Mouse (Mus musculus) liver (tissue): ENCODE measurements at regions not wholly inside any gene's neighbourhood (a gene's known extent, or its start where the extent isn't known, plus 50 kb on each side); places are given as distances from the start of the nearest gene placed in this dataset.

Experiments
- DNase-seq: peaks from one replicate; pipeline ENCODE4 v3.0.0-alpha.2; 2020; ENCODE audit warnings: mixed read lengths

DNA sequence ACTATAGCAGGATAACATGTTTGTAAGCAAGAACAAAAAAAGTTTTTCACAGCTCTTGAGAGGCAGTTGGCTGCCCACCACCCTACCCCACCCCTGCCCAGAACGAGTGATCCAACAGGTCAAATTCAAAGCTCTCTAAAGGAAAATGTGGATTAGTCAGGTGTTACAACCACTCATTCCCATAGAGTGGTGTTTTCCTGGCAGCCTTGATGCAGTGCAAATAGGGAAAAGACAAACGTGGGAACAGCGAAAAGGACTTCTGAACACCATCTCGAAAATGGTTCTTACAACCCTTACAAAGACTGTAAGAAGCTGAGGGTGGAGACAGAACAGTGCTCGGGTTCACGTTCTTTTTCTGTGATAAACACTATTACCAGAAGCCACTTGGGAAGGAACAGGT lies 523.8 kb downstream of the Gja1 start:
- DNase-seq: no peak

DNA sequence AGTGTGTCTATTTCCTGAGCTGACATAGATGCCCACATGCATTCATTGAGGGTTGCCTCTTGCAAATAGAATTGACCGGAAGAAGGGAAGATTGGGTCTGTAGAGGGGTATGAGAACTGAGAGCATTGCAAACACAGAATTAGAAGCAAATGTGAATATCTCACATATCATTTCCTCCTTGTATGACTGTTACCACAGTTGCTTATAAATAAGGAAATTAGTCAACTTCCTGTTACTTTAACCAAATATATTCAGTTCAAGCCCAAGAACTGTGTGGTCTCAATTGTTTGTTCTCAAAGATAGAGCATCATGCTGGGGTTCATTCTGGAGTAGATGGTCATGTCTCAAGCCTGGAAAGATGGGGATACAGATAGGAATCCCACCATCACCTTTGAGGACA lies 535.6 kb downstream of the Gja1 start:
- no peak for DNase-seq

DNA sequence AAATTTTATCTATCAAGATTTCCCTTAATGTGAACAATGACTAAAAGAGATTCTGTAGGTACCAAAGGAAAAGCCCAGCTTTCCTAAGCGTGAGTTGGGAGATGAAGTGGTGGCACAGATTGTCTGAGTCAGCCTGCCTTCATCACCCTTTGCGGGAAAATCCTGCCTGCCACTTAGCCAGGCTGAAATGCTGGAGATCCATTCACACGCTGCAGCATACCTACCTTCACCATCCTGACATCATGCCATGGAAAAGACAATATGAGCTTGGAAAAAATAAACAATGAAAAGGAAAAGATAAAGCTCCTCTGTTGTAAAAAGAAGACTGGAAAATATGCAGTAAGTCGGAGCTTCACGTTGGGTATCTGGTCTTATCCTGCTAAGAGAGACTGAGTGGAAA lies 537.0 kb downstream of the Gja1 start:
- no peak for DNase-seq

DNA sequence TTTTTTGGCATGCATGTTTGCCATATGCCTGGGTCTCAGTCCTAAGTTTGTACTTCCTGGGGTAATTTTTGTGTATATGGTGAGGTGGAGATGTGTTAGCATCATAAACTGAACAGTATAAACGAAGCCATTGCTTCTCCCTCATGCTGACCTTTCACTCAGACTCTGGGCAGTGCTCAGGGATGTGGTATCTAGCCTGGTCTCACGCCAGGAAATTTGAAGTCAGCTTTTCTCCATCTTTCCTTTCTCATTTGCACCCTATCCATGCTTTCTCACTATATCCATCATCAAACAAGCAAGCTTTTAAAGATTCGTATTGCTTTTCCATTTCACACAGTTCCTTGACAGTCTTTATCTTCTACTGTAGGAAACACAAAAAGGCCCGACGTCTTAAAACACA lies 541.3 kb downstream of the Gja1 start:
- no peak for DNase-seq

DNA sequence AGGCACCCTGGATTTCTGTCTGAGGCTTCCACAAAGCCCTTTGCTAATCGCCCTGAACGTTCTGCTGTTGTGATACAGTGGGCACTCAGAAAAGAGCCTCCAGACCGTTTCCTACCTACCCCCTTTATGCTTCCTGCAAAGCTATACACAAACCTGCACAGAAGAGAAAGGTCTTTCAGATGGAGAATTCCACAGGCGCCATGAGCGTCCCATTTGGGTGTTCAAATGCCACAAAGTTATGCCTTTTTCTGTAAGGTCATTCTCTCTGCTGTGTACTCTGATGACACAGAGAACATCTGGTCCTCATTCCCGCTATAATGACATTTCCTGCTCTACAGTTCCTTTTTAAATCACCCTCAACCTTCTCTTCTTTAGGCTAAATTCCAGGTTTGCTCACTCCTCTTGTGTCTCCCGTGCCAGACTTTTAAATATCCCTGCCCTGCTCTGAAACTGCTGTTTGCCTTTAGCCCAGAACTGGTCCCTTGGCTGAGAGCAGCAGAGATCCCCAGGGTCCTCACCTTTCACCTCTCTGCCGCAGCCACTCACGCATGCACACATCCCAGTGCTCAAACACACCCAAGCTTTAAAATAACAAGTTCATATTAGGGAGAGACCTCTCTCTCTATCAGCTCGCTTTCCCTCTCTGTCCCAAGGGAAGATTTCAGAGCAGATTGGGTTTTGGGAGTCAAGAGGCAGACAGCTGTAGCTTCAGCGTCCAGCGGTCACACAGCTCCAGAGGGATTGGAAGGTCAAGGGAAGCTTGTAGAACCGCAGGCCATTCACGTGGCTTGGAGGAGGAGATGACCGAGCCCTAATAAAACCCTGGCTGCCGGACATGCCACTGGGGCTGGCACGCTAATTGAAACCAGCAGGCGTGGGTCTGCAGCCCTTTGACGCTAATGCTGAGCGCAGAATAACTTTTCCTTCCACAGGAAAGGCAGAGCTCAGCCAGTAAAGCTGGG lies 543.9 kb downstream of the Gja1 start:
- peak; percentile 3 for DNase-seq

DNA sequence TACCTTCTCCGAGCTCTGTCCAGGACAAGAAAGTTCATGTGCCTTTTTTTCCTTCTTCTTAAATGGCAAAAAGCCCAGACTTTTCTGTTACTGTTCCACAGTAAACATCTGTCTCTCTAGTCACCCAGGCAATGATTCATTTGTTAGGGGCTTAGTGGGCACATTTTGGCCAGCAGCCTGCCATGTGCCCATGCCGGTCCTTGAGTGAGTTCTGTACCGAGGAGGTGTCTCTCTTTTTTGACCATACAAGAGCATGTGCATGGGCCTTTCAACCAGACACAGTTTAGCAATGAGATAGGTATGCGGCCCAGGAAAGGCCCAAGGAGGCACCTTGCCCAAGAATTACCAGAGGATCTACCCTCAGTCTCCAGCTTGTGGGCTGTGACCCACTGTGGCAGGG lies 551.0 kb upstream of the Hsf2 start:
- no peak for DNase-seq

DNA sequence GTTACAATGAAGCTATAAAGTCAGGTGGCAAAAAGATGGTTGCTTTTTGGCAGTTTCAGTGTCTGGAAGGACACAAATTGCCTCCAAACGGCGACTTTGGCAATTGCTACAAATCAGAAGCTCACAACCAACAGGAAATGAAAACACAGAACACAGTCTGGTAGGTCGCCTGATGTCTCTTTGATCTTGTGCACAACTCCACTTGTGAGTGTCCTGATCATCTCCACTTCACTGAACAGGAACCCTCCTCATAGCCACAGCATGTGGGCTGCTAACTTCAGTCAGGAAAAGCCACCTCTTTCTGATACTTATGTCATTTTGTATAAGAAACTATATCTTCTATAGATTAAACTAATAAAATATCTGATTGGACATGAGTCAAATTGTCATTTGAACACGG lies 544.2 kb upstream of the Hsf2 start:
- DNase-seq: no peak

DNA sequence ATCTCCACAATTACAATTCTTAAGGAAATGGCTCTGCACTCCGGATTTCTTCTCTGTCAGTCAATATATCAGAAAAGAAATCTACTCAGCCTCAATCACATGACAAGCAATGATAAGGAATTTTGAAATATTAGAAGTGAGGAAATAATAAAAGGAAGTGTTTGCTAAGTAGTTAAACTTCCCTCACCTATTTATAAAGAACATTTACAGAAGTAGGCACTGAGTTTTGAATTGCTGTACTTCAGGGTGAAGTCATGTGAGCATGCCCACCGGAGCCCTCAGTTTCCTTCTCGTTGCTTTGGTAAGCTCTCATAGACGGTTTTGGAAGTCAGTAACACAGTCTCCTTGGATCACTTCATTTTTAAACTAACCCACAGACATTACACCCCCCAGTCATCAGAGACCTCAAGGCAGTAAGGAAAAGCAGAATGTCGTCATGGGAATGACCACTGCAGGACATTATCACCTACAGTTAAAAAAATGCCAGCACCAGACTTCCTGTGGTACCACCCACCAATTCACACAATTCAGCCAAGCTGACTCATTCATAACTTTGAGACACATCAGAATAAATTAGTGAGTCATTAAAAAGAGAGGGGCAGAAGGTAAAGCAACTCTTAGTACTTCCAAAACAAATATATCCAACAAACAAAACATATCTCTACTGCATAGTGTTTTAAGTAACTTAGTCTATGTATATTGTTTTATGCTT lies 541.6 kb upstream of the Hsf2 start:
- no peak for DNase-seq

DNA sequence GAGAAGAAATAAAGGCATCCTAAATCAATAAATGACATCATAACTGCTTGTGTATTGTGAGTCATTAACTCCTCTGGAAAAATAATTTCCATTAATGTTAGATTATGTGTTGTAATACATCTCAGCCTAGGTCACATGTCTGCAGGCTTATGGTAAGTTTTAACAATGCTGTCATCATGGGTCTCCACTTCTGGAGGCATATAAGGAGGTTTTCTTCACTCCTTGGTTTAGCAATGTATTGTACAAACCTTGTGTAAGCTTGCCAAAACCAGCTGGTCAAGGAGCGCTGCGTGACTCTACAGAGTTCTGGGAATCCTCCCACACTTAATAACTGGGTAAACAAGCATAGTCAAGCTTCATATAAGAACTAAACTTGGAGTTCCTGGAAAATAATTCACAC lies 529.5 kb upstream of the Hsf2 start:
- DNase-seq: no peak

DNA sequence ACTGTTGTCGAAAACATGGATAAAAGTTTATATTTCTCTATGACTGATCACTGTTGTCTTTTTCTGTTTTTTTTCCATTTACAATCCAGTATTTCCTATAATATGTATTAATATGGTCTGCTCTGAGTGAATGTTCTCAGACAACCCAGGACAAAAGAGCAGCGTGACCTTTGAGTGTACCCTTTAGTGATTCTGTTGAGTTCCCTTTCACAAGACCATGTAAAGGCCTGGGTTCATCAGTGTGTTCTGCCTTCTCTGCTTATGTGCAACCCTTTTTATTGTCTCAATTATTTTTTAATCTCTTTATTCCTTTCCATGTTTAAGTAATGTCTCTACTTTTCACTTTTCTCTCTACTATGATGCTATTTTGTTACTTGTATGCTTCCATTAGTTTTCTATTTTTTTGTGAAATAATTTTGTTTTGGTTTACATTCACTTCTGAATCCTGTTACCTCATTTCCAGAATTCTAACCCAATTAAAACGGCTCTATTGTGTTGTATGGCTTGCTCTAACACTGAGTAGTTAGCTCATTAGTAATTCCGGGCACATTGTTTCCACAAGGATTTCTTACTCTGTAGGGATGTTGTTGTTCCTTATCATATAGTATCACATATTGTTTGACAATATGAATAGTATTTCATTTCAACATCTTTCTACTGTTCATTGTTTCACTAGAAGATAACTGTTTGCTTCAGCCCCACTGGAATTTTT lies 523.9 kb upstream of the Hsf2 start:
- DNase-seq: no peak

DNA sequence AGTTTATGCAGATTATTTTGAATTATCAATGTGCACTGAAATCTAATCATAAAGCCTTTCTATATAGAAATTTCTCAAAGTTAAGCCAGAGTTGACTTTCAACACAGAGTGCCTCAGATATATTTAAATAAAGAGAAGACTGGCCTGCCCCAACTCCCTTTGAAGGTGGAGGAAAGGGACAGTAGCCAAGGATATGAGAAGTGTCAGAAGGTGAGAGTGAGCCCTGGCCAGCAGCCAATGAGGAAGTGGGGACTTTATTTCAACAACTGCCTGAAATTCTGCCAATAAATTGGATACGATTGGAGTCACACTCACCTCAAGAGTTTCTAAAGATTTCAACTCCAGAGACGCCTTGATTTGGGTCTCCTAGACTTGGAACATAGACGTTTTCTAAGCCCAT lies 523.0 kb upstream of the Hsf2 start:
- DNase-seq: no peak

DNA sequence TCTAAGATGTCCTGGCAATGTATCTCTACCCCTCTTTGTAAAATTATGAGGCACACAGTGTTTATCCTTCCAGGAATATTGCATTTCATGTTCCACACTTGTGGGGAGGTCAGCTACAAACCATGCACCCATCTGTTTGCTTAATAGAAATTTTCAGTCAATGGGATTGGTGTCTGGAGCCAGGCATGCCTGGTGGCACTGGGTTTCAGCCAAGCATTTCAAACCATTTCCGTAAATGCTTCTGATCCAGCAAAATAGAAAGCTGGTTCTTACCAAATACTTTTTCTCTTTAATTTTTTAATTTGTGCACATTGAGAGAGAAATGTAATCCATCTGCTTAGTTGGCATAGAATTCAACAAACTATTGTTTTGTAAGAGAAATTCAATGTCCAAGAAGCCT lies 517.3 kb upstream of the Hsf2 start:
- DNase-seq: no peak

DNA sequence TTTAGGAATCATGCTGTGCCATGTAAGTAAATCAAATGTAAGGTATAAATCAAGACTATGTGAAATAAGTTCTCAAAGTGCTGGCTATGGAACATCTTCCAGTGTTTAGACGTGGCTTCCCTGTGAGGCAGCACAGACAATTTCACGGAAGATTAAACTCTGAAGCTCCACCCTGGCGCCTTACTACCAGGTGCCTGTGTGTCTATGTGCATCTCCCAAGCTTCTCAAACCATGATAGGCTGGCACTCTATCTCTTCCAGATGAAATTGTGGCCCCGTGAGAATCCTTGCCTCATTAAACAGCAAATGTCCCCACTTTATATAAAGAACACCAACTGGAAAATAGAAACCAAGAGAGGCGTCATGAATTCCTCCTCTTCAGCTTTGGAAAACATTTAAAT lies 511.4 kb upstream of the Hsf2 start:
- no peak for DNase-seq

DNA sequence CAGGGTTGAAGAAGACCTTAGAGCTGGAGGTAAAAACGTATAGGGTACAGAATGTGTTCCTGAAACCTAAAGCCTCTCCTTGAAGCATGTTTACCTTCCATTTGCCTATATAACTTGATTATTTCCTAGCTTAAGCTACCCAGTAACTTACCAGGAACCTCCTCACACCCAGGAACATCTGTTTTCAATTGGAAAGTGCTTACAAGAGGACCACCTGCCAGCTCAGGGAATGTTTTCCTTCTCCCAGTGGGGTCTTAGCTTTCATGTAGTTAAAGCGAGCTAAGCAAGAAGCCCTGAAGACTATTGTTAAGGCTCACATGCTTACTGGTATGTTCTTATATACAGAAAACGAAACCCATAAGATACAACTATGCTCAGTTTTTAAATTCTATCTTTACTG lies 506.6 kb upstream of the Hsf2 start:
- no peak for DNase-seq

DNA sequence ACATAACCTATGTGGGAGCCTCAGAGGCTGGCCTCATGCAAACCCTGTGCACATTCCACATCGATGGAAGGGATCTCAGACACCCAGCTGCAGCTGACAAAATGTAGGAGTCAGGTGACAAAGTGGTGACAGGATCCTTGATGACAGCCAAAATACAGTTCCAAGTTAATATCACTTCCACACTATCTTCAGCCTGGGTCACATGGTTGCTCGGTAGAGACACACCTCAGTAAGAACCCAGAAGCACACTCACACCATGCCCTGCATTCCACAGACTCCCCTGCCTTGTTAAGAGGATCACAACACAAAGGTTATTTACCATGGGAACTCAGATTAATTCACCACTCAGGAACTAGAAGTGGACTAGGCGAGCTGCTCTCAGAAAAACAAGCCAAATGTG lies 505.4 kb upstream of the Hsf2 start:
- DNase-seq: no peak

DNA sequence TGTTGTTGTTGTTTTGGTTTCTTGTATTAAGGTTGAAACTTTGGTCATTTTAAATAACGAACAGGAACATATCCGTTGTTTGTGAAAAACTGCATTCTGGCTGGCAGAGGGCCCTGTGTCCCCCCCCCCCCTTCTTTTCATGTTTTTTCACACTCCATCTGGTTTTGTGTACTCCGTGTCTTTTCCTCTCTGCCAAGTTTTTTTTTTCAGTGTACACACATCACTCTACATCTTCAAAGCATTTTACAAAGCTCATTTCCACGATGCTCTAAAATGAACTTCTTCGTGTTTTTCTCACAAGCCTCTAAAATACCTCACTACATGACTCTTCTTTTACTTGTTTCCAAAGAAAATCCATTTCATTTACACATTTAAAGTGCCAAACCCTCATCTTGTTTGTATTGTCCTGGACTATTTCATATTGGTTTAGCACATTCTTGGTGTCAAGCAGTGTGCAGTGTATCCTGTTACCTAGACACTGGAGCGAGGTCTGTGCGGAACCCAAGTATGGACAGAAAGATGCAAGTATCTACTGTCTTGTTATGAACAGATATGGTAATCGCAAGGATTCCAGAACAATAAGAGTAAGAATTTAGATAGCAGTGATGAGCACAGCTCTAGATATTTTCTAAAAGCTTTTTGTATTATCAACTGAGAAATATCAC lies 503.5 kb upstream of the Hsf2 start:
- no peak for DNase-seq

DNA sequence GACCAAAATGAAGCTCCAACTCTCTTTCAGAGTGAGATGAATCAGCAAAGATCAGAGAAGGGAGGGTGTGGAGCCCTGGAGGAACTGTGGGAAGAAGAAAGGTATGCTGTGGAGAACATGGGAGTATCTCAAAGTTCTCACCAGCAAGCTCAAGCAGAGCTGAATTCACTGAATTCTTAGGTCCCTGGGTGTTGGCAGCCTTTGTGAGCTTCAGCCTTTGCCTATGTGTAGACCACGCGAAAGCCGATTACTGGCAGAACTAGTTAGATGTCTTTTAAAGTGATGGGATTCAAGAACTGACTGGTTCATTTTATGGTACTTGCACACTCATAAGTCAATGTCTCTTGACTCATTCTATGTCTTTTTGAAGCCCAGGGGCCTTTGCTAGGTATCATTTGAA lies 491.2 kb upstream of the Hsf2 start:
- no peak for DNase-seq

DNA sequence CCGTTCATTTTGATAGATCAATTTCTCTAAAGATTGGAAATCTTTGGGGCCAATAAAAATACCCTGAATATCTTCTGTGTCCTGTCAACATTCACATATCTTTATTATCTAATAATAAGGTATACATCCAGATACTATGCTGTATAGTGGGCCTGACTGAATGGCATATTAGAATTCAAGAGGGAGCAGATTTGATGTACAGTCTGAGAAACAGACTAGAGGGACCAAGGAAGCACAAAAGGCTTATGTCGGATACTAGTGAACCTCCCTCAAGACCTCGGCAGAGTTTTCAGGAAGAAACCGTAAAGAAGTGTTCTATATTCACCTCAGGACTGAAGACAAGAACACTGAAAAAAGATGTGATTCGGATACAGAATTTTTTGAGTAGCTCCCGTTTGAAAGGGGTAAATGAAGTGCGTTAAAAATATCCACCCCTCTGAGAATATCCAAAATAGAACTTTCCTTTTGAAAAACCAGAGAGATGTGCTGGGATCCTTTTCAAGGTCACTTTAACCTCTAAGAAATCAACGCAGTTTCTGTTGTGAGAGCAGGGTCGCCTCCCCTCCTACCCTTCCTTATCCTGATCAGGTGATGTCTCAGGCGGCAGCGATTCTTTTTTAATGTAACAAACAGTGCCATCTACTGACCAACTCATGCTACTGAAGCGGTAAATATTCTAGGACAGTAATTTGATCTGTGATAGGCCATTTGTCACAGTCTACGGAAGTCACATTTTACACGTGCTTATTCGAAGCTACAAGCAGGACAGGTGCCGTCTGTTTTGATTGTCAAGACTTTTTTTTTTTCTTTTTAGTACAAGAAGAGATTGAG lies 485.1 kb upstream of the Hsf2 start:
- DNase-seq: peak; percentile 7

DNA sequence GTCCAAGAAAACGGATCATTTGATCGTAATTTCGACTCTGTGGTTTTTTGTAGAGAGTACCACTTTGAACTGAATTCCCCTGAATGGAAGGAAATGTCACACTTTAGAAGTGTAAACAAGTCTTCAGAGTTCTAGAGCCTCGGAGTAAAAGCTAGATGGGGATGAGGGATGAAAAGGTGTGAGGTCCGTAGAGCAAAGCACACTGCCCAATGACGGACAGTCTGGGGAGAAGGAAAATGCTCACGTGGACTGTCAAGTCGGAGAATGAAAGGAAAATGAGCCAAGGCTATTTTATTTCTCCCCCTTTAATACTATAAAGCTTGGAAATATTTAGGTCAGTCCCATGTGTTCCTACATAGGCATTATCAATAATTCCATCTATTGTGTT lies 484.5 kb upstream of the Hsf2 start:
- no peak for DNase-seq

DNA sequence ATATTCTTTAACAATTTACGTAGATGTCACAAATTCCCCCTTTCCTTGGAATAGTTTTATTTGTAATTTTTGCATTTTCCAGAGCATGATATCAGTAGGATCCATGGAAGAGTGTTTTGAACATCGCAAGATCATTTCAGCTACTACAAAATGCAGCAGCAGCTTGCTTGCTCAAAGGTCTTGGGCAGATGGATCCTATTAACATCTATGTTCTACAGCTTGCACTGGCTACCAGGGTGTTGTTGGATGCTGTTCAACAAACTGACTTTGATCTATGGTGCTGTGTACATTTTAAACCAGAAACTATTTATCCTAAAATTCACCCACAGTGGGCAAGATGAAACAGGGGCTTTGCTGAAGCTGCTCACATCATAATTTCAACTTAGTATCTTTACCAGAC lies 448.5 kb upstream of the Hsf2 start:
- DNase-seq: no peak

DNA sequence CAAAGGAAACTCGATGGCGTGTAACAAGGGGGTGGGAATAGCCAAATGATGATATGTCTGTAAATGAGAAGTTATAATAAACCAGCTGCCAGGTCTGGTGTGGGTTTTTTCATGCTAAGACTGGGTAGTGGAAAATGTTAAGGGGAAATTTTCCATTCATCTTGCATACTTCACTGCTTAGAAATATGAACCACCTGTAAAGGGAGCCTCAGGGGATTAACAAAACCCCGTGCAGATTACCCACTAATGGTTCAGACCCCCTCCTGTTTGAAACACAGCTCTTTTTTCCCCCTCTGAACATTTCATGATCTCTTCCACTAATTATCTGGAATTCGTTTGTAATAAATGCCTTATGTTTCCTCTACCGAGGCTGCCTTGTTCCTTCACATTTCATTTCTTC lies 446.0 kb upstream of the Hsf2 start:
- no peak for DNase-seq

DNA sequence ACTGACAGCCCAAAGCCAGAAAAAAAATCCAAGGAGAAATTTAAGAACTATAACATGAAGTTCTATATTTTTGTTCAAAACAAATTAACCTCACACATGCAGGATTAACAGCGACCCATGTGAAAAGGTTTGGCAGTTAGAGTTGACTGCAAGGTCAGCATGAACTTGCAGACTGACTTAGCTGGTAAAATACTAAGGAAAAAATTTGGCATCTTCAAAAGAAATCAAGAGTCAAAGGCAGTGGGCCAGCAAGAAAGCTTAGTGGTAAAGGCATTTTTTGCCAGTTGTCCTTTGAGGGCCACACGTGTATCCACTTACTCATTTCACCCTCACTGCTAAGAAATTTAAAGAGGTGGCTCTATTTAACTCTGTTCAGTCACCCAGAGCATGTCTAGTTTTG lies 440.2 kb upstream of the Hsf2 start:
- no peak for DNase-seq
